Mouse (Mus musculus) testis, postnatal 10 days (tissue): ENCODE results near the gene Tbcc.

Experiments used
- DNase-seq: peaks from one replicate; pipeline ENCODE4 v3.0.0; 2021; ENCODE audit warnings: low spot score

Tbcc gene

GRCm38 (mm10) chr17:46870204-46870798 lies 20.2 kb upstream of the Tbcc start:
- no peak for DNase-seq

- DNase-seq, result no peak
Measured at GRCm38 (mm10) chr17:46870913-46871312, 19.6 kb upstream of the Tbcc start.

DNA sequence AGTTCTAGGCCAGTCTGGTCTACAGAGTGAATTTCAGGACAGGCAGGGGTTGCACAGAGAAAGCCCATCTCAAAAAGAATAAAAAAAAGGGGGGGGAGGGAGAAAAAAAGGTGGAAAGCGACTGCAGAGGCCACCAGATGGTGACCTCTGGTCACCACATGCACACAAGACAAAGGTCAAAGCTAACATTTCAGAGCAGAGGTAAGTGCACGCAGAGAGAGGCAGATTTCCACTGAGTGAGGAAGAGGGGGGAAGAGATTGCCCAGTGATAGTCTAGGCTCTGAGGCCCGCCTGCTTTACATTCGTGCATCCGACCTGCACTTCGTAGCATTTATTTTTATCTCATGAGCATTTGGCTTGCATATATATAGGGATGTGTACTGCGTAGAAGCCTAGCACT lies 17.7 kb upstream of the Tbcc start:
- no peak for DNase-seq

- DNase-seq, result no peak
Measured at GRCm38 (mm10) chr17:46874133-46874532, 16.4 kb upstream of the Tbcc start.

- no peak for DNase-seq
Measured at GRCm38 (mm10) chr17:46875626-46876025, 14.9 kb upstream of the Tbcc start.

DNA sequence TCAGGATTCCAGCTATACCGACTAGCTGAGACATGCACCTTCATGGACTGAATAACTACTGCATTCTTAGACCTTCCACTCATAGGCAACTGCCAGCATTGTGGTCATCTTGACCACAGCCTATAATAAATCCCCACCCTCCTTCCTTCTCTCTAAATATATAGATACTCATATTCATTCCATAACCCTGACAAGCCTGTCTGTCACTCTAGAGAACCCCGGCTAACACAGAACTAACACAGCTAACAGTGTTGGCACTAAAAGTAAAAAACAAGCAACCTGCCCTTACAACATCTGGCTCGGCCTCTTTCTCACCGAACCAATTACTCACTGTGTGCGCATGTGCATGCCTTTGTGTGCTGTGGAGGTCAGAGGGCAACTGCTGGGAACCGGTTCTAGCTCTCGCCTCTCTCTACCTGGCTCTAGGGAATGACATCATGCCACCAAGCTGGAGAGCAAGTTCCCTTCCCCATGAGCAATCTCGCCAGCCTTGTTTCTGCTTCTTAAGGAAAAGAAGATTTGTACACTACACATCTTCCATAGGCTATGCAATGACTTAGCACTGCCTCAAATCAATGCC lies 14.0 kb upstream of the Tbcc start:
- no peak for DNase-seq

DNA sequence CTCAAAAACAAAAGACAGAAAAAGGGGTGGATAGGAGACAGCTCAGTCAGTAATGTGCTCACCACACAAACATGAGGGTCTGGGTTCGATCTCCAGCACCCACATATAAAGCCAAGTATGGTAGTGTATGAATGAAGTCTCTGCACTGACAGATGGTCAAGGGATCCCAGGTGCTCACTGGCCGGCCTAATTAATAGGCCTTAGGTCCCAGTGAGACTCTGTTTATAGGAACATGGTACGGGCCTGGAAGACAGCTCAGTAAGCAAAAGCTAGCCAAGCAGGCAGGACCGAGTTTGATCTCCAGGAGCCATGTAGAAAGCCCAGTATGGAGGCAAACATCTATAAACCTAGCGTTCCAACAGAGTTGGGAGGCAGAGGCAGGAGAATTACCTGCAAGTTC lies 13.4 kb upstream of the Tbcc start:
- DNase-seq, result no peak

- no peak for DNase-seq
Measured at GRCm38 (mm10) chr17:46879841-46880311, 10.6 kb upstream of the Tbcc start.

GRCm38 (mm10) chr17:46880322-46880721 lies 10.2 kb upstream of the Tbcc start:
- no peak for DNase-seq

DNA sequence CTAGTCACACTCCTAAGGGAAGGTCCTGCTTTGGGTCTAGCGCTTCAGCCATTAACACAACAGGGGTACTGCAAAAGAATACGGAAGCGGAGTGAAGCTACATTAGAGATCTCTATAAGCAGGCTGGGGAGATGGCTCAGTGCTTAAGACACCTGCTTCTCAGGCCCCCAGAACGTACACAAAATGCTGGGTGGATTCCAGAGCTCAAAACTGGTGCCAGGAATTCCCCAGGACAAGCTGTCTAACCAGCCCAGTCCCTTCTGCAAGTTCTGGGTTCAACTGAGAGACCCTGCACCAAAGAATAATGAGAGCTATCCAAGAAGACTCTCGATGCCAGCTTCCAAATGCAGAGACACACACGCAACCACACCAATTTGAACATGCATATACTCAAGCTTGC lies 8.8 kb upstream of the Tbcc start:
- no peak for DNase-seq

GRCm38 (mm10) chr17:46883107-46883506 lies 7.4 kb upstream of the Tbcc start:
- DNase-seq, result no peak

DNA sequence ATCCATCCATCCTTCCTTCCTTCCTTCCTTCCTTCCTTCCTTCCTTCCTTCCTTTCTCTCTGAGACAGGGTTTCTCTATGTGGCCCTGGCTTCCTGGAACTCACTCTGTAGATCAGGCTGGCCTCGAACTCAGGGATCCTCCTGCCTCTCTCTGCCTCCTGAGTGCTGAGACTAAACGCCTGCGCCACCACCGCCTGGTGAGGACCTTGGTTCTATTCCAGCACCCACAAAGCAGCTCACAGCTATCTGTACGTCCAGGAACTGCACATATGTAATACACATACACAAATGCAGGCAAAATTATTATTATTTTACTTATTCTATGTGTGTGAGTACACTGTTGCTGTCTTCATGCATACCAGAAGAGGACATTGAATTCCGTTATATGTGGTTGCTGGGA lies 5.7 kb upstream of the Tbcc start:
- no peak for DNase-seq

- no peak for DNase-seq
Measured at GRCm38 (mm10) chr17:46885218-46885909, 5.1 kb upstream of the Tbcc start.

- peak; percentile 50 for DNase-seq
Measured at GRCm38 (mm10) chr17:46885910-46886643, 4.4 kb upstream of the Tbcc start.

GRCm38 (mm10) chr17:46888511-46889212 lies 1.8 kb upstream of the Tbcc start:
- peak; percentile 53 for DNase-seq

DNA sequence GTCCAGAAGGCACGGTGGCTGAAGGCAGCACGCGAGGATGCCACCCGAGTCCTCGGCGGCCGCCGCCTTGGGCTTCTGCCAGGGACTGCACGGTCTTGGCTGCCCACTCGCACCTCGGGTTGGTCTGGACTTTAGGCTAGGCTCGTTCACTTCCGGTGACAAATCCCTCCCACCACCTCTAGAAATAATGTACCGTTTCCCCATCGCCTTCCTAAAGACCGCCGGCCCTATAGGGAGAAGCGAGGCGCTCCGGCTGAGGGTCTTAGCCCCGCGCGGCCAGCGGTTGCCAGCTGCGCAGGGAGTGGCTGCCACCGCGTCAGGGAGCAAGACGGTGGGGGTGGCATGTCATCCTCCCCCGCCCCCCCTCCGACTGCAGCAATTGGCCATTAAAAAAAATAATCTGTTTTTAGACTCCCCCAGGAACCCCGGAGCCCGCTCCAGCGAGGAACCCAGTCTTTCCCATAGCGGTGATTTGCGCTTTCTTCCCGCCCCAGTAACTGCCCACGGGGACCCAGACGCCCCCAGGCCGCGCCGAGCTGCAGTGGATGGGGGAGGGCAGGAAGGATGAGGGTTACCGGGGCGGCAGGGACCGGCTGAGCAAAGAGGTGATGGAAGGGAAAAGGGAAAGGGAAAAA lies 917 bp upstream of the Tbcc start:
- peak; percentile 90 for DNase-seq

DNA sequence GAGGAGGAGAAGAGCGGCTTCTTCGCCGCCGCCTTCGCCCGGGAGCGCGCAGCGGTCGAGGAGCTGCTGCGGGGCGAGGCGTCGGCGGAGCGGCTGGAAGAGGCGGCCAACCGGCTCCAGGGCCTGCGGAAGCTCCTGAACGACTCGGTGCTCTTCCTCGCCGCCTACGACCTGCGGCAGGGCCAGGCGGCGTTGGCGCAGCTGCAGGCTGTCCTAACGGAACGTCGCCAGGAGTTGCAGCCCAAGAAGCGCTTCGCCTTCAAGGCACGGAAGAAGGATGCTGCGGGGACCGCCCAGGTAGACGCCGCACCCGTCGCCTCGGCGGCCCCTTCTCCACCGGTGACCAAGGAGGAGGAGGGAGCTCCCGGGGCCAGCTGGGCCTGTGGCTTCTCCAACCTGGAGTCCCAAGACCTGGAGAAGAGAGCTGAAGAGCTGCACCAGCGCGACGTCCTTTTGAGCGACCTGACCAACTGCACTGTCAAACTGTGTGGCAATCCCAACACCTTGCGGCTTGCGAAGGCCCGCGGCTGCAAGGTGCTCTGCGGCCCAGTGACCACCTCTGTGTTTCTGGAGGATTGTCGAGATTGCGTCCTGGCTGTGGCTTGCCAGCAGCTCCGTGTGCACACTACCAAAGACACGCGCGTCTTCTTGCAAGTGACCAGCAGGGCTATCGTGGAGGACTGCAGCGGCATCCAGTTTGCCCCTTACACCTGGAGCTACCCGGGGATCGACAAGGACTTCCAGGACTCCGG lies 535 bp downstream of the Tbcc start:
- DNase-seq, result peak; percentile 65

GRCm38 (mm10) chr17:46895426-46895825 lies 4.9 kb downstream of the Tbcc start:
- DNase-seq, result no peak

DNA sequence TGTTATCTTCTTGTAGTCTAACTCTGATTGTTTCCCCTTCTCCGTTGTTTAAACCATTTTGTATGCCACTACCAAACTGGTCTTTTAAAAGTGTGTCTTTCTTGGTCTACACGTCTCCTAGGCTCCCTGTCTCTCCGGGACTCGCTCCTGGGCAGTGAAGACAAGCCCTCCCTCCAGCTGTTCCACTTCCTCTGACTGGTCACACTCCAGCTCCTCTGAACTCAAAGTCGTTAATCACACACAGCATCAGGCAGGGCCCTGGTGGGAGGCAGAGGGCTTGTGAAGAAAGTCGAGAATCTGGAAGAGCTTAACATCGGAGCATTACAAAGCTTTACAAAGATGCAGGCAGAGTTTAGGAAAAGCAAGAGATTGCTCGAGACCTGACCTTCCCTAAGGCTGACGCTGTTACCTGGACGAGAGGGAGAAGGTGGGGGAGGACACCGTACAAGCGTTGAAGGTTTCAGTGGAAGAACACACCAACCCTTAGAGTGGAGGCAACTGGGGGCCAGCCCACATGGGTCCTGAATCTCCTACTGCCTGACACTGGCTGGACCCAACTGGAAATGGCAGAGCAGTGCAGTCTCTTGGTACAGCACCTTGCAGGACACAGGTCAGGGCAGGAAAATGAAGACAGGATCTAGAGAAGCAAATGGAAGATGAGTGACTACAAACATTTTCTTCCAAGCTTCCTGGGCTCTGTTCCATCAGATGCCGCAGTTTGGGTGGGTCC lies 6.9 kb downstream of the Tbcc start:
- no peak for DNase-seq

DNA sequence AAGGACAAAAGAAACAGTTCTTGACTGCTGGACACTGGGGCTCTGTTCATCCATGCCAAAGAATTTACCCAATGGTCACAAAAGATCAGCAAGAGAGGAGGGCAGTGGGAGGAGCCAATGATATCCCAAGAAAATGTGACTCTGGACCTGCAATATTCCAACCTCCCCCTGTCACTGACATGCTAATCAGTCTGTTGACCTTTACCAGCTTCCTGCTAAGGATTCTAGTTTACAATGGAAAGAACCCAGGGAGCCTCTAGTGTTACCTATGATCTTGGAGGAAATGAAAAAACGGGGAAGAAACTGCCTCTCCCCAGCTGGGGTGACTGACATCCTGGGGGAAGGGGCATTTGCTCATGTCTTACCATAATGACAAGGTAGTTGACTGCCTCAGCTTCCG lies 10.5 kb downstream of the Tbcc start:
- DNase-seq, result no peak
